Mouse (Mus musculus) left cerebral cortex, adult 2 months (tissue): ENCODE data around the gene Dab2. TPM values are rescaled to one million over a fixed set of nuclear protein-coding genes. Genes with fewer than 3 reads are reported as not detected.

Source experiments
- DNase-seq, 2 experiments: peaks; one replicate each; pipeline ENCODE4 v3.0.0; 2021 to 2022; ENCODE audit warnings: low spot score in 2 of 2, mixed read lengths in 1 of 2; ENCODE audit errors: extremely low spot score in 1 of 2
- H3K27ac ChIP-seq: fragments of 200-600 bp; 2 replicates; pipeline ENCODE4 v1.8.1; 2022
- H3K4me3 ChIP-seq: fragments of 200-600 bp; 2 replicates; pipeline ENCODE4 v1.8.1; 2022
- CTCF ChIP-seq: fragments of 200-600 bp; IDR thresholded peaks from 2 replicates; pipeline ENCODE4 v1.8.1; 2022; ENCODE audit warnings: antibody characterized with exemption, mild to moderate bottlenecking, moderate library complexity
- intact Hi-C: fragments of 180-260 bp; cut with DNase I; formaldehyde crosslinking; loops from one replicate; pipeline ENCODE4 v1.15.1; 2025
- total RNA-seq, 2 experiments: library from RNA; stranded (reverse); gene quantifications; 2 replicates each; pipeline ENCODE4 v1.2.3; 2021

Dab2 gene
- total RNA-seq, 2 experiments from 2014 or later, result 9.9 to 13.9 TPM

DNA sequence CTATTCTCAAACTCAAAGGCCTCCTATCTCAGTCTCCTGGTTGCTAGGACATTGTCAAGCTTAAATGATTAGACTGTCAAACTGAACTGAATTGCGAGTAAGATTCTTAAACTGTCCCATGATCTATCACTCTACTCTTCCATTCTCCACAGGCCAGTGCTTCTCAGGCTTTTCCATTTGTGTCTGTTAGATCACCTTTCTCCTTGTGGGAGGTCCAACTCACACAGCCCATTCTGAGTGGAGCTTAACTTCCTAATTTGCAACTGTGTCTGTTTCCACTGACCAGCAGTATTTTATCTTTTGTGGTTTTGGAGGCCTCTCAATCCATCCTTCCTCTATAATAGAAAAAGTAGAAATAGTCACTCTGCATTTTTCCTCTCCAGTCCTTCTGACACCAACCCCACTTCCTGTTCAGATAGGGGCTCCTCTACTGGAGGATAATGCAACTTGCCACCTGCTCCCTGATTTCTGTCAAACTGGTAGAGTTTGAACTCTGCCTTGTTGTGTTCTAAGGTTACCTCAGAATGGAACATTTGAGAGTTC is 35.1 kb downstream of the Dab2 start:
- intact Hi-C loops, result no loop called here
- no peak overlapping the region for H3K27ac ChIP-seq
- no peak overlapping the region for H3K4me3 ChIP-seq
- no peak for DNase-seq
- no peak for TF ChIP-seq CTCF

DNA sequence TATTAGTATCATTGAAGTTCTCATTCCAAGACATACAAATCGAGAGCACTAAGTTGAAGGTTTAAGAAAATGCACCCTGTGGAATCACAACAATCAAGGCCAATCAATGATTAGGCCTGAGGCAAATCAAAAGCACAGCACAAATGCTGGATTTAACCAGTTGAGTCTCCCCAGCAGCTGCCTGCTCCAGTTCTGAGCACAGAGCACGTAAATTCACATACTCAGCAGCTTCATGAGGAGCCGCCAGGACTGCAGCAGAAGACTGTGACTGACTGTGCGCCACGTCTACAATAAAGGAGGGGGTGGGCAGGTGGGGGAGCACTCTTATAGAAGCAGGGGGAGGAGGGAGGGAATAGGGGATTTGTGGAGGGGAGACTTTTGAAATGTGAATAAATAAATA is 40.2 kb downstream of the Dab2 start:
- no peak for TF ChIP-seq CTCF
- Histone ChIP-seq H3K4me3 (no peak overlapping the region), H3K27ac (no peak overlapping the region)
- intact Hi-C loops, result no loop called here
- no peak for DNase-seq

- Histone ChIP-seq H3K27ac (no peak overlapping the region), H3K4me3 (no peak overlapping the region)
- intact Hi-C loops, result no loop called here
- DNase-seq, result no peak
- no peak for TF ChIP-seq CTCF
Measured at GRCm38 (mm10) chr15:6340347-6340746, 40.8 kb downstream of the Dab2 start.

- H3K4me3 ChIP-seq, result no peak overlapping the region
Measured at GRCm38 (mm10) chr15:6341427-6341826, 41.8 kb downstream of the Dab2 start.

GRCm38 (mm10) chr15:6353901-6354300 is 54.3 kb downstream of the Dab2 start:
- no peak for DNase-seq
- Histone ChIP-seq H3K27ac (no peak overlapping the region), H3K4me3 (no peak overlapping the region)
- no peak for TF ChIP-seq CTCF
- intact Hi-C loops, result no loop called here

More at GRCm38 (mm10) chr15:6341427-6341826, 41.8 kb downstream of the Dab2 start:
- TF ChIP-seq CTCF, result no peak
- DNase-seq, result no peak
- intact Hi-C loops, result no loop called here
- no peak overlapping the region for H3K27ac ChIP-seq

DNA sequence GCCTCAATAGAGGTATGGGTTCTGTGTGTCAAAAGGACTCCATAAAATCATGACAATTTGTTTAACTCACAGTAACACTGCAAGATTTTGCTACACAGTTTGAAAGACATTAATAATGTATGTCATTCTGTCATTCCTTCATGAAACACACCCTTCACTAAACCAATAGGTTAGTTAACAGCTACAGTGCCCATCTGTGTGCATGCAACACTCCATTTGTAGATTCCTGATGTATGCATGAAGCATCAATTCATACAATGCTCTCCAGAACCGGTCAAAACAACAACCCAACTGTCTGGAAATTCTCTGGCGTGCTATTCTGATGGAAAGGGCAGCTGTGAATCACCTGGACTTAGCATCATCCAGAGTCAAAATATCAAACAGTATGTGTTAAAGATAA is 60.3 kb downstream of the Dab2 start:
- DNase-seq, result no peak
- intact Hi-C loops, result no loop called here
- Histone ChIP-seq H3K27ac (no peak overlapping the region), H3K4me3 (no peak overlapping the region)
- no peak for TF ChIP-seq CTCF

DNA sequence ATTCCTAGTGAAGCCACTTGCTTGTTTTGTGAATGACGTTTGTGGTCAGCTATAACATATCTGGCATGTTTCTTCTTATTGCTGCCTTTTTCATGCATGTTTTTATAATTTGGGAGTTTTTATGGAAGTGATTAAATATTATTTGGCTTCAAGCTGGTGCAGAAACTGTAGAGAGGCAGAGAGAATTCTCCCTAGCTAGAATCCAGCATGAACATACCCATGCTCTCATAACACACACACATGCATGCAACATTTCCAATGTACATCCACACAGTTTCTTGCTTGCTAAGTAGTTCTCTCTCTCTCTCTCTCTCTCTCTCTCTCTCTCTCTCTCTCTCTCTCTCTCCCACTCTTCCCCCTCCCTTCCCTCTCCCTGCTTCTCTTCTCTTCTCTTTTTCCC is 70.4 kb downstream of the Dab2 start:
- H3K4me3 ChIP-seq, result no peak overlapping the region
- no peak for DNase-seq
- H3K27ac ChIP-seq, result no peak overlapping the region
- intact Hi-C loops, result no loop called here
- TF ChIP-seq CTCF, result no peak

DNA sequence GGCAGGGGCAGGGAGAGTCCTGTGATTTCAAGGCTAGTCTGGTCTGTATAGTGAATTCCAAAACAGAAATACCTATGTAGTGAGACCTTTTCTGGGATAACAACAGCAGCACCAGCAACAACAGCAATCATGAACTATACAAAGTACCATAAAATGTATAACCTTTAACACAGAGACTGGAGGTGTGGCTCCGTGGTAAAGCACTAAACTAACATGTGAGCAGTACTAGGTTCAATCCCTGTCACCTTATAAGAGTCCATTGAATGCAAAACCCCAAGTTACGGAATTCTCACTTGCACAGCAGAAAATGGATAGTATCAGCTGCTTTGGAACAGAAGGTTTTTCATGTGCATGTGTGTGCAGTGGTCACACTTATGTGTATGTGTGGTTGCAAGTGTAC is 71.9 kb downstream of the Dab2 start:
- no peak for TF ChIP-seq CTCF
- intact Hi-C loops, result no loop called here
- Histone ChIP-seq H3K4me3 (no peak overlapping the region), H3K27ac (no peak overlapping the region)
- no peak for DNase-seq

GRCm38 (mm10) chr15:6375016-6375415 is 75.4 kb downstream of the Dab2 start:
- no peak for TF ChIP-seq CTCF
- DNase-seq, result no peak
- Histone ChIP-seq H3K4me3 (no peak overlapping the region), H3K27ac (no peak overlapping the region)
- intact Hi-C loops, result no loop called here

DNA sequence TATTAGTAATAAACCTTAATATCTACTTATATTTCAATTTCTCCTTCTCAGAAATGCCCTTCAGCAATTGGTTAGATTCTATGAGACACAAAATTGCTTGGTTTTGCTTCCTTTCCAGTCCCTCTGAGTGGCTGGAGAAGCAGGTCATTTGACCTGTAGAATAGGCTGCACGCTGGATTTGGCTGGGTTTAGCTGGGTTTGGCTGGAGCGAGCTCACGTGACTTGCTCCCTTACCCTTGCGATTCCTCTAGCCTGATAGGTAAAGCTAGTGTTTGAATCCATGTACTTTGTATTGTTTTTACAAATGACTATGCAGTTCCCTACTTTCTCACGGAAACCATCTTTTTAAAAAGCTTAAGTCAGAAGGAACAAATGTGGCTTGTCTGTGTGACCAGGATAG is 76.4 kb downstream of the Dab2 start:
- intact Hi-C loops, result no loop called here
- no peak overlapping the region for H3K27ac ChIP-seq
- no peak for TF ChIP-seq CTCF
- no peak for DNase-seq
- no peak overlapping the region for H3K4me3 ChIP-seq

DNA sequence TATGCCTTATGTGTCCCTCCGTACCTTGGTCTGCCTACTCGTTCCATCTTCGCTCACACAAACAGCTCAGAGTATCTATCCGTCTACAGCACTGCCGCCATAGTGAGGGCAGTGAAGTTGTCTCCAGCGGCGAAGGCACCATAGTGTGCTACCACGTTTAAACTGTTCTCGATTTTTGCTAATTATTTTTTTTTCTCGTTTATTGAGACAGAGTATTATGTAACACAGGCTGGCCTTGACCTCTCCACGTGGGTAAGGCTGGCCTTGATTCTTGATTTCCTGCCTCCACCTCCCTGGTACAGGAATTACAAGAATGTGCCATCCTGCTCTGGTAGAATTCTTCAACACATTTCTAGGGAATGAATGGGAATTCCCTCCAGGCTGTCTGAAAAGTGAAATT is 77.2 kb downstream of the Dab2 start:
- DNase-seq, result no peak
- Histone ChIP-seq H3K27ac (no peak overlapping the region), H3K4me3 (no peak overlapping the region)
- intact Hi-C loops, result no loop called here
- no peak for TF ChIP-seq CTCF

GRCm38 (mm10) chr15:6384027-6384426 is 84.4 kb downstream of the Dab2 start:
- TF ChIP-seq CTCF, result no peak
- intact Hi-C loops, result loop anchor here (10.0 kb wide), 1 partner anchor 321 kb away; the partner anchor contains the start of gene Rictor
- no peak overlapping the region for H3K4me3 ChIP-seq
- DNase-seq, result no peak
- H3K27ac ChIP-seq, result no peak overlapping the region

DNA sequence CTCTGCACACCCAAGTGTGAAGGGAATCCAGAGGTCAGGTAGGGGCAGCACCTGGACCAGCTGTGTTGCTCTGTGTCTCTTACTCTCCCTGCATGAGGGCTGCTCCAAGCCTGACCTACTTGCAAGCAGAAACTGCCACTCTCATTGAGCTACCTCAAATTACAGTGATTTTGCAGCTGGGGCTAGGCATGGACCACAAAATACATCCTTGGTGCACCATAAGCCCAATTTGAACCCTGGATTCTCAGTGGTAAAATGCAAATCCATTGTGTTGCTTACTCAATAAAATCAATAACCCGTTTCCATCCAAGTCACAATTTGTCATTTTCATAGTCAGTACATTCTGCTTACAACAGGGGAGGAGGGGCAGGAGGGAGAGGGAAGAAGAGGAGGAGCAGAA is 85.7 kb downstream of the Dab2 start:
- no peak for DNase-seq
- intact Hi-C loops, result loop anchor here (10.0 kb wide), 1 partner anchor 320 kb away; the partner anchor contains the start of gene Rictor
- Histone ChIP-seq H3K27ac (no peak overlapping the region), H3K4me3 (no peak overlapping the region)
- no peak for TF ChIP-seq CTCF
